Mouse (Mus musculus): ENCODE measurements at regions not wholly inside any gene's neighbourhood (a gene's known extent, or its start where the extent isn't known, plus 50 kb on each side); places are given as distances from the start of the nearest gene placed in this dataset.

DNA sequence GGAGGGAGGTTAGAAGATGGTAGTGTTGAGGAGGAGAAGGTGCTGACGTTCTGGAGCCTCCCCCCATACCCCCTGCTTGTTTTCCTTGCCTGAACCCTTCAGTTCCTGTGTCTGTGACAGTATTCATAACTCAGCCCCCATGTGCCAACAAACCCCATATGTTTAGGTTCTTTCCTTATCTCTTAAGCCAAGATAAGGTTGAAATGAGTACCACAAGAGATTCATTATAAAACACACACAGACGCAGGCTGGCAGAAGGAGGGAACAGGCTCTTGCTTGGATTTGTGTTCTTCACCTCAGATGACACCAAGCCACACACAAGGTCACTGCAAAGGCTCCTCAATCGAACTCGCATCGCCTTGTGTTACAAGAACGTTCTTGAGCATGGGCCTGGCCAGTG is 162.9 kb upstream of the Arid2 start:
- DNase-seq: no peak

DNA sequence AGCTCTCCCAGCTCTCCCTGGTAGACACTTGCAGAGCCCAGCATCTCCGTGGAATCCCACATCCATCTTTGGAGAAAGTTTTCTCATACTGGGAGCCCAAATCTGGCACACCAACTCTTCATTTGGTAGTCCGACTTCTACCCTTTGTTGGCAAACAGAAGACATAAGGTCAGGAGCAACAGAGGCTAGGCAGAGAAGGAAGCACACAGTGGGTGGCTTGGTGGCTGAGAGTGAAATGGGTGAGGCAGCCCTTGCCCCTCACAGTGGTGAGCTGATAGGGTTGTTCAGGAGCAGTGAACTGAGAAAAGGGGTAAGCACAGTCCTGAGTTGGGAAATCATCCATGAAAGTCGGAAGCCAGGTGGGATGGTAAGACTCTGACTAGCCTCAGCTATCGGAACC is 157.6 kb upstream of the Arid2 start:
- no peak for DNase-seq

DNA sequence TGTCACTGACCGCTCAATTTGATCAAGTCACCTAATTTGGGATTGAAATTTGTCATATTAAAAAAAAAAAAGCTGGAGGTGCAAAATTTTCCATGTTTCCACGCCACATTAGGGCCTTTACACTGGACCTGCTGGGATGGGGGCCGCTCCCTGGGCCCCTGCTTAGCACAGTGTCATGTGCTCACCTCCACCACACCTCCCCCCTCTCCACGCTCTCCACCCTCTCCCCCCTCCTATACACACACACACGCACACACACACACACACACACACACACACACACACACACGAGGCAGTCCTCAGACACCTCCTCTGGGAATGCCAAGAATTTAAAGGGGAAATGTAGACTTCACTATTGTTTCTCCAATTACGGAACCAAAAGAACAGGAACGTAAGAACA is 156.8 kb upstream of the Arid2 start:
- no peak for DNase-seq

DNA sequence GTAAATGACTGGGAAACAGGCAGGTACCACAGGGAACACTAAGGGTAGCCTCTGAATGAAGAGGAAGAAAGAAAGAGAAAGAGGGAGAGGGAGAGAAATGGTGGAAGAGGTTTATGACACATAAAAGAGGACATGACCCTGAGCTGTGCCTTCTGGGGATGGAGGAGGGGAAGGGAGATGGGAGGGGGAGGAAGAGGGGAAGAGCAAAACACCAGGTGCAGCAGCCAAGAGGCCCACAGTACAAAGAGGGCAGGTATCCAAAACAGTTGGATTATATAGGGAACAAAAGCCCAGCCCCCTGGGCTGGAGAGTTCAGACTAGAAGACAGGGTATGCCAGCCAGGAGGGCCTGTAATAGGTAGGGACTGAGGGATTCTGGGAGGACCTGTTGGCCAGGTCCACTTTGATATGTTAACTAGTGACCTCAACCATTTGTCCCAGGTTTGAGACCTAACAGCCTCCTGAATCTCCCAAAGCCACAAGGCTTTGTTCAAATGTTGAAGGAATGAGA is 155.7 kb upstream of the Arid2 start:
- no peak for DNase-seq

DNA sequence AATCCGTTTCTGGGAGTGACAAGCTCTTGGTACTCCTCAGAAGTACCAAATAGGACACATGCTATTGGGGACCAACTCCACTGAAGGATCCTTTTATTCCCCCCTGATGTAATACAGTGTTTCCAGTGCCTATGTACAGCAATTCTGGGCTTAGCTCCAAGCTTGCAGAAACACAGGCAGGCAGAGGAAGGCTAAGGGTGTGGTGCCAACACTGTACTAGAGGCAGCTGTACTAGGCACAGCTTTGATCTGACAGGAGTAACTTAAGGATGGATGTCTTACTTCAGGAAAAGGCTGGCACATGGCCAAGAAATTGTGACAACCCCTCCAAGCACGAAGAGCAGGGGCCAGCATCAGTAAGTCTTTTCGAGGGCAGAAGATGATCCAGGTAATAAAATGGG is 154.7 kb upstream of the Arid2 start:
- peak; percentile 35 to 42 for DNase-seq

DNA sequence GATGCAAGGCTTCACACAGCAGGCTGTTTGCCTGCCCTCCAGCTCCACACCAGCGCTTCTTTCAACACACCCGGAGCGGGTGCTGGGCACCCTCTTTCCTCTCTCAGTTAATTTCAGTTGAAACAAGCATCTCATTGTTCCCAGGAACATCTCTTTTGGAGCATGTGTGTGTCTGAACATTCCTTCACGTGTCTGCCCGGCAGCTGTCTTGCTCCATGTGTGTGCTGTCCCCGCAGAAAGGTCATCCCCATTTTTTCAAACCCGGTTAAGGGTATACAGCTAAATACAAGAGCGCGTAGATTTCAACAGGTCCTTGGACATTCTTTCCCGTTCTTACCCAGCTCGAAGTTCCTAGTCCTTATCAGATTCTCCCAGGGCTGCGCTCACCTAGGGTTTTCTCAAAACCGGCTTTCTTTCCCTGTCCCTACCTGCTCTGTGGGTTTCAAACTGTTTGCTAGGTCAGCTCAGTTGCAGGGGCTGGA is 152.0 kb upstream of the Arid2 start:
- DNase-seq: no peak

DNA sequence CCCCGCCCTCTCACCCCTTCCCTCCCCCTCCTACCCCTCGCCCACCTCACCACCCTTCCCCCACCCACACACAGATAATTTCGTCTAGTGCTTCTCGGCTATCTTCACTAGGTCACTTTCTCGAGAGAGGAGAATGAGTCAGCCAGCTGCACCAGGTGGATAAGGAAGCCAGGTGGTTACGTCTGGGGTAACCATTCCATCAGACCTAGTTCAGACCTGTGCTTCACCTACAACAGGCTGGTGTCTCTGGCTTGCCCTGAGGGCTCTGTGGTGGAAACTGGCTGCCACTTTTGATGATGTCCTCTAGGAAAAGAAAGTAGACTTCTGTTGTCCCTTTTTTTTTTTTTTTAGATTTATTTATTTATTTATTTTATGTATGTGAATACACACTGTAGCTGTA is 151.5 kb upstream of the Arid2 start:
- no peak for DNase-seq

DNA sequence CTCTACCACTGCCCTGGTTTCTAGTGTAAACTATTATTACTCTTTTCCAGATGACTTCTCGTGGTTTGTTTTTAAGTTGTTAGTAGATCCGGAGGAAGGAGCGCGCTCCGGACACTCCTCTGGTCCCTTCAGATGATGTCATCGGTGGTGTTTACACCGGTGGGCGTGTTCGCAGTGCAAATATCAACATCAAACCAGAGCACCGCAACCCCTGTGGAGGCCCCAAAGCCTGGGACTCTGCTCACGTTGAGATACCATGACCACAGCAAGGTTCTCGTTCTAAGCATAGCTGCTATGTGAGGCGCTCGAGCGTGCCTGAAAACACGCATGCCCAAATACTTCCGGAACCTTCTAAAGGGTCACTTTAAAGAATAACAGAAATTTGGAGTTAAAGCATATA is 149.8 kb upstream of the Arid2 start:
- no peak for DNase-seq

DNA sequence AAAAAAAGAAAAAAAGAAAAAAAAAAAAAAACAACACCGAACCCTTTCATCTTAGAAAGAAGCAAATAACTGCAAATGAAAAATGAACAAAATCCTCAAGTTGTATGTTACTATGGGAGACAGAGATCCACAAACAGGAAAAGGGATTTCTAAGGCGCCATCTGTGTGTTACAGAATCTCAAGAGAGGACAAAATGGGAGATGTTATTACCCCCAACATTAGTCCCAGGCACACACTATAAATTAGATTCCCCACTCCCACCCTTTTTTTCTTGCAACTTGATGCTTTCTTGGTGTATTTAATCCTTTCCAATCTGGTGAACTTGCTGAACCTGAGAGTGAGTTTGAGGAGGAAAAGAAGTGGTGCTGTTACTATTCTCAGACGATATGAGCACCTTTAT is 149.4 kb upstream of the Arid2 start:
- no peak for DNase-seq

DNA sequence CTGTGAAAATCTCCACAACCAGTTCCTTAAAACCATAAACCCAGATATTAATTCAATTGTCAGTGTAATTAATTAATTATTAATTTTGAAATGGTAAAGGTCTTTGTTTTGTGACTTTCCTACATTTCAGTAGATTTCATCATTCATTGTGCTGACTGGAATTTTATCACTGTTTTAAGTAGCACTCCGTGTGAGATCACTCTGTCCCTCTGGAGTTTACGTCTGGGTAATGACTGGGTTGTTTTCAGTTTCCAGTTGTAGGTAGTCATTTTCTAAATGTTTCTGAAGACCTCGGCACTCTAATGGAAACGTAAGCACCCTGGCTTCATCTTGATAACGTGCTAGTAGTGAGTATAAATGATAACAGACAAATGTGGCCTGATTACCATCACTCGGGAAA is 133.8 kb upstream of the Arid2 start:
- DNase-seq: no peak

DNA sequence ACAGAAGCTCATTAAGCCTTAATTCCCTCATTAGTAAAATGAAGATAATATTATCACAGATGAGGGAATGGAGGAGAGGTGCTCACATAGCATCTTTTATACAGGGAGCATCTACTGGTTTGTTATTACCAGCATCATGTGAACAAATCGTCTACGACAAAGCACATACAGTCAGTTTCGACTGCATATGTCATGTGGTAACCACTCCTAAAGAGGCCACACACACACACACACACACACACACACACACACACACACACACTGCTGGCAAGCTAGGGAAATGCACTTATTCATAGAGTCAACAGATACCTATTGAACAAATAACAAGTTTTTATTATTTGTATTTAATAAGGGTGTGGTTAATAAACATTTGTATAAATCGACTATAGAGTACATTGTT is 129.0 kb upstream of the Arid2 start:
- no peak for DNase-seq

DNA sequence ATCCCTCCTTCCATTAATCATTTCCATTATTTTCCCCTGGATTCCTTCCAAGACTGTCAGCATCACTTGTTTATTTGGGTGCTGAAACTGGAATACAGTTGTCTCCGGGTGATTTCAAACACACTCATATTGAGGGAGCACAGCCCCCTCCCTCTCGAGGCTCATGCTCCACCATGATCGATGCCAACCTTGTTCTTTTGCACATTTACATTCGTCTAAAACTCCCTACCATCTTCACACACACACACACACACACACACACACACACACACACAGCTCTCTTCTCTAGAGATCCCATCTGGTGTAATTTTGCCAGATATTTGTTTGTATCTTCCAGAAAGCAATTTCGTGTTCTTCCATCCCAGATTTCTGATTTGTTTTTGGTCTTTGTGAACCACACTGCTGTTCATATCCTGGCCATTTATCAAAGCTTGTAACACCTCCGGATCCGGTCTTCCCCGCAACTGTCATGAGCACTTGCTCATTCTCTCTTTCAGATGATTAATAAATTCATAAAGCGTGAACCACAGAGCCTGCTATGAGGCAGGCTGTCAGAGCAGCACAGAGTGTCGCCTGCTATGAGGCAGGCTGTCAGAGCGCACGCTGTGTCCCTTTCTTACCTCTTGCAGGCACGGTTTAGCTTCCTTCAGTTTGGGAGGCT is 122.4 kb upstream of the Arid2 start:
- no peak for DNase-seq

DNA sequence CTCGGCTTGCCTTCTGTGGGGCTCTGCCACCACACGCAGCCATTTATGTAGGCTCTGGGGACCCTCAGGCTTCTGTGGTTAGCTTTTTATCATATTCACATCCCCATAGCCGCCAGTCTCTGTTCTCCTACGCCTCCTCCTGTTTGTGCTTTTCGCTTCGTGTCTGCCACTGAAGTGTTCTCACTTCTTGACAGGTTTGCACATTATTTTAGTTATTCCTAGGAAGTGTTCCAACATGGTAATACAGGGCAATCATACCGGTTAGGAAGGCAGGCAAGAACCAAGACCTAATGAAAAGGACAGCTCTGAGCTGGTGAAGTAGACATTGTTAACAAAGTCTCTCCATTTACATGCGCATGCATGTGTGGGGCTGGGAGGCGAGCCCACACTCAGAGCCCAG is 120.1 kb upstream of the Arid2 start:
- no peak for DNase-seq

DNA sequence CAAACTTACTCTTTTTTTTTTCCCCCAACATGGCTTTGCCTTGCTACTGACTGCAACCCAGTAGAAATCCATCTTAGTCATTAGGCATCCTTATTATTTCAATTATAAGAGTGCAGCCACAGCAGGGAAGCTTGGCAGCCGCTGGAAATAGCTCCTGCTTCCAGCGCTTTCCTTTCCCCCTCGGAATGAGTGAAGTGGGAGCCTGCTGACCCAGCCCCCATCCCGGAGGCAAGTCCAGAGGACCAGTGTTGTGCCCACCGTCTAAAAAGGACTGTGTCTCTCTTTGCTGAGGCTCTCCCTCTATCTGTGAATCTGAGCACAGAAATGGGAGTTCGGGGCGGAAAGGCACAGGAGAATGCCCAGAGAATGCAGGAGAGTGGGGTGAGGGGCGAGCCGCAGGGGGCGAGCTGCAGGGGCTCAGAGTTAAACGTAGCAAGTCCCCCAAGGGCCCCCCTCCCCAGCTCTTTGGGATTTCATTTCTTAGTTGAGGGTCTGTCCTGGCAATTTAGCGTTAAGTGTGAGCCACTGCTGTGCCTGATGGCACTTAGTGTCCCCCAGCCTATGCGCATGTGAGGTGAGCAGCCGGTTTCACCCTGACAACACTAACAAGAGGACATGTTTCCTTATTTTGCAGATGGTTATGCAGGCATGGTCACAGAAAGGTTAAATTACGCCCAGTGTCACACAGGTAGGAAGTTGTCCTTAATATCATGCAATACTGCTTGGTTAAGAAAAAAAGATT is 117.4 kb upstream of the Arid2 start:
- DNase-seq: peak; percentile 10 to 19

DNA sequence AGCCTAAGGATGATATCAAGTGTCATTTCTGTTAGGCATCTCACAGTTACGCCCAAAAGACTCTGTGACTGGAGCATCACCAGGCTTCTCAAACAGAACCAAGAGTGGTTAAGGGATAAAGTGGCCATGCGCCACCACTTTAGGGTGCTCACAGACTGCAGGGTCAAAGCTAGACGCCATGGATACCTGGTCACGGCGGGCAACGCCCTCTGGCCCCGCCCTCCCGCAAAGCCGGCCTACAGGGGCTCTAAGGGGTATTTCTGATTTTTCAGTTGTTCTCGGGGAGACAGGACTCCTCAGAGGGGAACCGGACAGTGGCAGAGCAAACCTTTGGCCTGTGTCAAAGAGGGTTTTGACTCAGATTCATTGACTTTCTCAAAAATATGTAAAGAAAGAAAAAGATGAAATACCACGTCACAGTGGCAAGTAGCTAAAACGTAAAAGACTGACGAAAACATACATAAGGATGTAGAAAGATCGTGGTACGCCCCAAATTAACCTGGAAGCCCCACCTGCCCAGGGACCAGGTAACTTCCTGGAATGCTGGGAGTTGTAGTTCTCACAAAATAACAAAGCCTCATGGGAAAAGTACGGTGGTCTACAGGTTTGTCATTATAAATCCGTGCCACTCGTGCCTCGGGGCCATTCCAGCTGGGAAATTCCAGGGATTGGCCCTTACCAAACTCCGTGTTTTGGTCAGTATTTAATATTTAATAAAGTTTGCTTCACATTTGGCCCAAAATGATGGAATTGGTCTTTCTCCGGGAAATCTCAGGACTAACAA is 116.1 kb upstream of the Arid2 start:
- DNase-seq: peak; percentile 33 to 59

DNA sequence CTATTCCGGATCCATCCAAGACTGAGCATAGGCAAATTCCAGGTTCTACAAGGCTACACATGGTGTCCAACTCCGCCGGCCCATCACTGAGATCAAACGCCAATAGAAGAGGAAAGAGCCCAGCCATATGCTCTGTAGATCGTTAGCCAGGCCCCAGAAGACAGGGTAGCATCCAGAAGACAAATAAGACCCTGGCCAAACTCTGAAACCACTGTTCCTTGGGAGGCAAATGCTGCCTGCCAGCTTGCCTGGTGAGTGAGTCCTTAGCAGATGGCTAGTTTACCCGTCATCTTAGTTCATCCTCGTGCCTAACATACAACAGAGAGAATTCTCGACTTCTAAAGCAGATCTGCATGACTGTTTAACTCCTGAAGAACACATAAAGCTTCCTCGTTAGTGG is 109.4 kb upstream of the Arid2 start:
- no peak for DNase-seq

DNA sequence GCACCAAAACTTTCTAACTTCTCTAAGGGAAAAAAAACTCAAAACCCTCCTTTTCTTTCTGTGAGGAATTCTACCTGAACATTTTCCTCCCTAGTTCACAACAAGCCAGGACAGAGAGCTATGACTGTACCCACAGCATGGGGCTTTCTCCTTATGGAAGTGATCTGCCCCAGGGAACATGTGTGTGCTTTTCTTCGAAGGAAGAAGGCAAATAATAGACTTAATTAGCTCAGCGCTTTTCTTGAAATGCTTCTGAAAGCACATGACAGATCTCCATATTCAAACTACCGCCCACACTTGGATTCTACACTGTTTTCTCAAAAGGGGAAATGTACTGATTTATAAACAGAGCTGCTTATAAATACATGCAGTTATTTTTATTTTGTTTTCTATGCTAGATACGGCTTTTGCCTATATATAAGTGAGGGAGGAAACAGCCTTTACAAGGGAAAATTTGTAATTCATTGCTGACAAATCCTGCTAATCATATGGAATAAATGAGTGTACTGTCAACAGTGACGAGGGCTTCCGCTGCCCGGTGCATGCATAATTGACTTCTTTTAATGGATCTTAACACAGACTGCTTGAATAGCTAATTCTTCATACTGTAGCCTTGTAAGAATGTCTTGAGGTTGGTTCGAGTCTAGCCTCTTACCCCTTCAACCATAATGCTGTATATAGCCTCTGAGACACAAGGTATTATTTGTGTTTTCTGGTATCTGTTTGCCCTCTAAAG is 108.8 kb upstream of the Arid2 start:
- no peak for DNase-seq

DNA sequence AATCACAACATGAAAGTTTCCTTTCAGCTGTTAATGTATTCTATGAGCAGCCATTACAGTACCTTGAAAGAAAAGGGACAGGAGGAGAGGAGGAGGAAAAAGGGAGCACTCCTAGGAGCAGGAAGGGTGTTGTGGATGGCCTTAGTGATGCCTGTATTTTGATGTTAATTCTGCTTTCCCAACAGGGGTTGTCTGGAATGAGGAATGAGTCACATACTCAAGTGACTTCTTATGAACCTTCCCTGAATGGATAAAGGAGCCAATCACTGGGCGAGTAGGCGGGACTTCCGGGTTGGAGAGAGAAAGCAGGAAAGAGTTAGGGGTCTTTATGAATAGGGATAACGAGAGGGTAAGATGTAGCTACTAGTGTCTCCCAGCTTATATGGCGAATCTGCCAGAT is 107.8 kb upstream of the Arid2 start:
- no peak for DNase-seq

DNA sequence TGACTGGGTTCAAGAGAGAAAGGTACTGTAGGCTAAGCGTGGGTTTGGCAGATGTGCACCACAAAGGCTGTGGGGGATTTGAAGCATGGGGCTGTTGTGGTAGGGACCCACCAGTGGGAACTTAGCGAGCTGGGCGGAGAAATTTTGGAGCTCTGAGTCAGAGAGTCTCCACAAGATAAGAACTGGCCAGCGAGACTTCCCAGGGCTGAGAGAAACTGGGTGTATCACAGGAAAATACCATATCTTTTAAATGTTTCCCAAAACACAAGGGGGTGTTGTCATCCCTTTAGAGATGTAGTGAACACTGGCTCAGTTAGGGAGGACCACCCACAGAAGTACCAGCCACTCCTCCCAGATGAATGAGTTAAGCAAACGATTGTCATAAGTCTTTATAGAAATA is 107.3 kb upstream of the Arid2 start:
- no peak for DNase-seq

DNA sequence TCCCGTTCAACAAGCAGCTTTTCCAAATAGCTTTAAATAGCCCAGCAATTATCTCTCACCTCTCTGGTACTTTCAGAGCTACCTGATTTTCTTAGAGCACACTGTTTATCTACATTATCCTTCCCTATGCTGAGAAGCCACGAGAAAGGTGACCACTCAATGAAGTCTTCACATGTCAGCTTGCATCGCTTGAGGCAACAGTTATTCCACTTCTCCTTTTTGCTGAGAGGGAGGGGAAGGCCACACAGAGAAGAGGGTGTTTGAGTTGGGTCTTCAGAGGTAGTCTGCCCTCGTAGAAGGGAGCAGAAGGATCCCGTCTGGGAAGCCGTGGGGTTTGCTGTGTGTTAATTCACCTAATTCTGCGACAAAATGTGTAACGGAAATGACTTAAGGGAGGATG is 106.3 kb upstream of the Arid2 start:
- DNase-seq: no peak

DNA sequence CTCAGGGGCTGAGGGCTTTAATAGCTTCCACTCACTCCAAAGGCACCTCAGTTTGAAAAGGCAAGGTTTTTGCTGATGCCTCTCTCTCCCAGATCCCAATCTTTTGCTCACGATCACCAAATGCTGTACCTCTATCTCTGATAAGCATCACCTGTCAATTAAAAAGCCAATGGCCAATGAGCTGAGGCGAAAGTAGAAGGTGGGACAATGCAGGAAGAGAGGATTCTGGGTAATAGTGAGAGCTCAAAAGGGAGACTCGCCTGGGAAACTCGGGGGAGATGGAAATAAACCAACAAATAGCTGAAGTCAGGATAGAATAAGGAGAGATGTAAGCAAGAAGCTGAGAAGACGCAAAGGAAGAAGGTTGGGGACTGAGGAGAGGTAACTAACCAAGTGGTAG is 105.0 kb upstream of the Arid2 start:
- no peak for DNase-seq

DNA sequence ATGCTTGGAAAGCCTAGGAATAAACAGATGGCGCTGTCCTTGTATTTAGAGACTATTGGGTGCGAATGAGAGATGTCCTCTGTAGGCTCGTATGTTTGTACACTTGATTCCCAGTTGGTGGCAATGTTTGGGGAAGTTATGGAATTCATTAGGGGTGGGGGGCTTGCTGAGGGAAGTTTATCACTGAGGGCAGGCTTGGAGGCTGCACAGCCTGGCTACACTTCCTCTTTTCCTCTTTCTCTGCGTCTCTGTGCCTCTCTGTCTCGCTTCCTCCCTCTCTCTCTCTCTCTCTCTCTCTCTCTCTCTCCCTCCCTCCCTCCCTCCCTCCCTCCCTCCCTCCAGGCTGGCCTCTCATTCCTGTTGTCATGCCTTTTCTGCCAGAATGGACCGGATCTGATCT is 104.2 kb upstream of the Arid2 start:
- no peak for DNase-seq

DNA sequence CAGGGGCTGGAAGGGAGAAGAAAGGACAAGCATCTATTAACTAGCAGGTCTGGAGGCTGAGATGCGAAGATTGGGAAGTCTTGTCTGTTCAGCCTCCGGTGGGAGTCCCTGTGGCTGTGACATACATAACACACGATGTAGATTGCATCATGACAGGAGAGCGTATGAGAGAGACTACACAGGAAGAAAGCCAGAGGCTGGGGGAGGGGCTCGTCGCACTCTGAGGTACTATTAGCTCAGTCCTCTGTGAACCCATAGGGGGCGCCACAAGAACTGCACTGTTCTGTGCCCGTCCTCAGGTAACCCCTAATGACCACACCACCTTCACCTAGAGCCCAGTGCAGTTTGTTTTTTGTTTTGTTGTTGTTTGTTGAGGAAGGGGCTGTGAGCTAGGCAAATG is 102.7 kb upstream of the Arid2 start:
- peak; percentile 10 to 21 for DNase-seq
